Mouse (Mus musculus) skeletal muscle tissue, adult 2 months (tissue): ENCODE data around the gene Barx2.
A peak's percentile ranks its signal among the peaks of the same experiment; 100 is the strongest.
"Not testable (repeated sequence)": the region's sequence is repeated elsewhere in the genome, so short reads cannot be mapped to it uniquely, and the experiment has no call there.

Experiments
- DNase-seq: peaks from one replicate; pipeline ENCODE4 v3.0.0-alpha.2; 2012; ENCODE audit warnings: low read depth, low spot score

Barx2 gene

GRCm38 (mm10) chr9:31912921-31913738 is at the start of gene Barx2:
Barx2 (minus strand) TSS chr9:31913462.
- DNase-seq = no peak

GRCm38 (mm10) chr9:31962265-31962664 is 49.0 kb upstream of the Barx2 start:
- DNase-seq = no peak

GRCm38 (mm10) chr9:31960488-31960887 is 47.2 kb upstream of the Barx2 start:
- DNase-seq = no peak

GRCm38 (mm10) chr9:31958120-31958519 is 44.9 kb upstream of the Barx2 start:
- no peak for DNase-seq

- no peak for DNase-seq
Observed at GRCm38 (mm10) chr9:31950506-31950905, 37.2 kb upstream of the Barx2 start.

- no peak for DNase-seq
Observed at GRCm38 (mm10) chr9:31949031-31949430, 35.8 kb upstream of the Barx2 start.

- no peak for DNase-seq
Observed at GRCm38 (mm10) chr9:31947051-31947450, 33.8 kb upstream of the Barx2 start.

- no peak for DNase-seq
Observed at GRCm38 (mm10) chr9:31942334-31942733, 29.1 kb upstream of the Barx2 start.

GRCm38 (mm10) chr9:31936486-31936885 is 23.2 kb upstream of the Barx2 start:
- DNase-seq = not testable (repeated sequence)

GRCm38 (mm10) chr9:31931691-31932090 is 18.4 kb upstream of the Barx2 start:
- no peak for DNase-seq

- DNase-seq = no peak
Observed at GRCm38 (mm10) chr9:31931255-31931654, 18.0 kb upstream of the Barx2 start.

GRCm38 (mm10) chr9:31926766-31927165 is 13.5 kb upstream of the Barx2 start:
- DNase-seq = no peak

GRCm38 (mm10) chr9:31925830-31926624 is 12.8 kb upstream of the Barx2 start:
- peak; percentile 82 for DNase-seq

- no peak for DNase-seq
Observed at GRCm38 (mm10) chr9:31923529-31923928, 10.3 kb upstream of the Barx2 start.

- no peak for DNase-seq
Observed at GRCm38 (mm10) chr9:31919802-31920201, 6.5 kb upstream of the Barx2 start.

- no peak for DNase-seq
Observed at GRCm38 (mm10) chr9:31916421-31916820, 3.2 kb upstream of the Barx2 start.

GRCm38 (mm10) chr9:31914871-31915270 is 1.6 kb upstream of the Barx2 start:
- no peak for DNase-seq

GRCm38 (mm10) chr9:31913739-31914591 is 703 bp upstream of the Barx2 start:
- DNase-seq = no peak

- DNase-seq = no peak
Observed at GRCm38 (mm10) chr9:31912553-31912920, 725 bp downstream of the Barx2 start.

- DNase-seq = no peak
Observed at GRCm38 (mm10) chr9:31910221-31910620, 3.0 kb downstream of the Barx2 start.

GRCm38 (mm10) chr9:31901781-31902180 is 11.5 kb downstream of the Barx2 start:
- DNase-seq = no peak

- no peak for DNase-seq
Observed at GRCm38 (mm10) chr9:31894775-31895320, 18.4 kb downstream of the Barx2 start.
